Mouse (Mus musculus): ENCODE data around the gene Cd48.

DNA sequence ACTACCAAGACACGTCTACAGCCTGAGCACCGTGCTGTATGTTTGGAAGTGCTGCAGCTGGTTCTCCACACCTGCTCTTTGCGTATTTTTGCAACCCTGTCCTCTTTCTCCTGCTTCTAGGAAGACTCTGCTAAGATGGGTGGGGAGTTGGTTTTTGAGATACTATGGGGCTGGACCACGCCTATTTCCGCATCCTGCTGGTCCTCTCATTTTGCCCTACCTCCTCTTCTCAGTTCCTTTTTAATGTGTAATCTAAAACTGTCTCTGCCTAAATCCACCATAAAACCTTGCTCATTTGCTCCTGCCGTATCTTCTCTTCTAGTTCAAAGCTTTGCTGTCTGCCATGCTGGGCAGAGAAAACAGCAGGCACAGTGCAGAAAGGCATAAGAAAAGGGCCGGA is 800 bp upstream of the Cd48 start:
- TF ChIP-seq CTCF (IDR thresholded peaks at IDR 0.05; ENCODE audit: low read depth, low read length) (no peak), POLR2AphosphoS5 (IDR thresholded peaks at IDR 0.05; ENCODE audit: insufficient replicate concordance, low read depth, low read length) (no peak), GATA1 (IDR thresholded peaks at IDR 0.05; ENCODE audit: borderline replicate concordance, low read length) (no peak)

All from G1E (cell line).